Mouse (Mus musculus): ENCODE data around the gene Cacna1b. TPM values are rescaled to one million over a fixed set of nuclear protein-coding genes. Genes with fewer than 3 reads are reported as not detected.

Gene Cacna1b
- polyA plus RNA-seq, 1 experiment = 0.06 TPM

GRCm38 (mm10) chr2:24678538-24678937 lies 84.4 kb downstream of the Cacna1b start:
- Histone ChIP-seq H3K4me2 (ENCODE audit: low read depth) (no peak overlapping the region), H3K36me3 (ENCODE audit: control insufficient read depth, insufficient read depth) (no peaks in the 10 kb centered on the region), H3K27me3 (ENCODE audit: control insufficient read depth, insufficient read depth, insufficient read length) (peaks cover 9% of the 10 kb centered on the region), H3ac (ENCODE audit: control insufficient read depth, insufficient read length) (no peak overlapping the region), H3K79me2 (ENCODE audit: control insufficient read depth, insufficient read depth) (no peaks in the 10 kb centered on the region), H3K4me3 (no peak overlapping the region)
- TF ChIP-seq POLR2AphosphoS2 (IDR thresholded peaks at IDR 0.05; ENCODE audit: insufficient read length, low read depth) (no peak), E2F4 (IDR thresholded peaks at IDR 0.05; ENCODE audit: insufficient read depth) (no peak), REST (IDR thresholded peaks at IDR 0.05; ENCODE audit: insufficient read depth, insufficient read length) (no peak), MAX (IDR thresholded peaks at IDR 0.05; ENCODE audit: low read depth) (no peak), USF1 (IDR thresholded peaks at IDR 0.05; ENCODE audit: low read depth) (no peak), SRF (IDR thresholded peaks at IDR 0.05; ENCODE audit: control insufficient read depth, insufficient read length, low read depth) (no peak), TCF12 (IDR thresholded peaks at IDR 0.05; ENCODE audit: insufficient read depth, poor library complexity, severe bottlenecking) (no peak), CEBPB (IDR thresholded peaks at IDR 0.05; ENCODE audit: insufficient read depth, poor library complexity, severe bottlenecking) (no peak), POLR2A (IDR thresholded peaks at IDR 0.05; ENCODE audit: insufficient read length, low read depth) (no peak), MYOG (IDR thresholded peaks at IDR 0.05; ENCODE audit: control insufficient read depth in 1 of 3, insufficient read depth in 1 of 3, insufficient read length in 2 of 3, low read depth in 2 of 3) (no peak), TCF3 (IDR thresholded peaks at IDR 0.05; ENCODE audit: insufficient read length, low read depth) (no peak), MYOD1 (IDR thresholded peaks at IDR 0.05; ENCODE audit: control insufficient read depth in 1 of 3, insufficient read length in 2 of 3, low read depth in 2 of 3) (no peak)

GRCm38 (mm10) chr2:24678110-24678509 lies 84.8 kb downstream of the Cacna1b start:
- no peak for TF ChIP-seq REST (IDR thresholded peaks at IDR 0.05; ENCODE audit: insufficient read depth, insufficient read length)
- no peak for TF ChIP-seq TCF3 (IDR thresholded peaks at IDR 0.05; ENCODE audit: insufficient read length, low read depth)
- TF ChIP-seq USF1 (IDR thresholded peaks at IDR 0.05; ENCODE audit: low read depth) = no peak
- TF ChIP-seq POLR2A (IDR thresholded peaks at IDR 0.05; ENCODE audit: insufficient read length, low read depth) = no peak
- TF ChIP-seq MYOG (IDR thresholded peaks at IDR 0.05; ENCODE audit: control insufficient read depth in 1 of 3, insufficient read depth in 1 of 3, insufficient read length in 2 of 3, low read depth in 2 of 3) = no peak
- TF ChIP-seq TCF12 (IDR thresholded peaks at IDR 0.05; ENCODE audit: insufficient read depth, poor library complexity, severe bottlenecking) = no peak
- no peak for TF ChIP-seq MYOD1 (IDR thresholded peaks at IDR 0.05; ENCODE audit: control insufficient read depth in 1 of 3, insufficient read length in 2 of 3, low read depth in 2 of 3)
- Histone ChIP-seq H3K27me3 (ENCODE audit: control insufficient read depth, insufficient read depth, insufficient read length) (peaks cover 9% of the 10 kb centered on the region), H3K4me2 (ENCODE audit: low read depth) (no peak overlapping the region), H3ac (ENCODE audit: control insufficient read depth, insufficient read length) (no peak overlapping the region), H3K4me3 (no peak overlapping the region), H3K79me2 (ENCODE audit: control insufficient read depth, insufficient read depth) (no peaks in the 10 kb centered on the region), H3K36me3 (ENCODE audit: control insufficient read depth, insufficient read depth) (no peaks in the 10 kb centered on the region)

GRCm38 (mm10) chr2:24677629-24678028 lies 85.3 kb downstream of the Cacna1b start:
- H3K27me3 ChIP-seq (ENCODE audit: control insufficient read depth, insufficient read depth, insufficient read length) = peaks cover 9% of the 10 kb centered on the region
- H3K4me3 ChIP-seq = no peak overlapping the region
- no peak overlapping the region for H3K4me2 ChIP-seq (ENCODE audit: low read depth)
- no peaks in the 10 kb centered on the region for H3K36me3 ChIP-seq (ENCODE audit: control insufficient read depth, insufficient read depth)
- TF ChIP-seq CEBPB (IDR thresholded peaks at IDR 0.05; ENCODE audit: insufficient read depth, poor library complexity, severe bottlenecking) (no peak), MYOG (IDR thresholded peaks at IDR 0.05; ENCODE audit: control insufficient read depth in 1 of 3, insufficient read depth in 1 of 3, insufficient read length in 2 of 3, low read depth in 2 of 3) (no peak), TCF3 (IDR thresholded peaks at IDR 0.05; ENCODE audit: insufficient read length, low read depth) (no peak), MYOD1 (IDR thresholded peaks at IDR 0.05; ENCODE audit: control insufficient read depth in 1 of 3, insufficient read length in 2 of 3, low read depth in 2 of 3) (no peak), TCF12 (IDR thresholded peaks at IDR 0.05; ENCODE audit: insufficient read depth, poor library complexity, severe bottlenecking) (no peak), USF1 (IDR thresholded peaks at IDR 0.05; ENCODE audit: low read depth) (no peak), SRF (IDR thresholded peaks at IDR 0.05; ENCODE audit: control insufficient read depth, insufficient read length, low read depth) (no peak), E2F4 (IDR thresholded peaks at IDR 0.05; ENCODE audit: insufficient read depth) (no peak), REST (IDR thresholded peaks at IDR 0.05; ENCODE audit: insufficient read depth, insufficient read length) (no peak), MAX (IDR thresholded peaks at IDR 0.05; ENCODE audit: low read depth) (no peak), POLR2A (IDR thresholded peaks at IDR 0.05; ENCODE audit: insufficient read length, low read depth) (no peak), POLR2AphosphoS2 (IDR thresholded peaks at IDR 0.05; ENCODE audit: insufficient read length, low read depth) (no peak)
- no peak overlapping the region for H3ac ChIP-seq (ENCODE audit: control insufficient read depth, insufficient read length)
- H3K79me2 ChIP-seq (ENCODE audit: control insufficient read depth, insufficient read depth) = no peaks in the 10 kb centered on the region

GRCm38 (mm10) chr2:24674432-24675006 lies 88.4 kb downstream of the Cacna1b start:
- H3K79me2 ChIP-seq (ENCODE audit: control insufficient read depth, insufficient read depth) = no peaks in the 10 kb centered on the region
- no peak overlapping the region for H3K4me2 ChIP-seq (ENCODE audit: low read depth)
- no peak overlapping the region for H3K4me3 ChIP-seq
- TF ChIP-seq CEBPB (IDR thresholded peaks at IDR 0.05; ENCODE audit: insufficient read depth, poor library complexity, severe bottlenecking) (no peak), MYOG (IDR thresholded peaks at IDR 0.05; ENCODE audit: control insufficient read depth in 1 of 3, insufficient read depth in 1 of 3, insufficient read length in 2 of 3, low read depth in 2 of 3) (no peak), POLR2AphosphoS2 (IDR thresholded peaks at IDR 0.05; ENCODE audit: insufficient read length, low read depth) (no peak), TCF12 (IDR thresholded peaks at IDR 0.05; ENCODE audit: insufficient read depth, poor library complexity, severe bottlenecking) (no peak), USF1 (IDR thresholded peaks at IDR 0.05; ENCODE audit: low read depth) (no peak), SRF (IDR thresholded peaks at IDR 0.05; ENCODE audit: control insufficient read depth, insufficient read length, low read depth) (no peak), MYOD1 (IDR thresholded peaks at IDR 0.05; ENCODE audit: control insufficient read depth in 1 of 3, insufficient read length in 2 of 3, low read depth in 2 of 3) (no peak), TCF3 (IDR thresholded peaks at IDR 0.05; ENCODE audit: insufficient read length, low read depth) (no peak), POLR2A (IDR thresholded peaks at IDR 0.05; ENCODE audit: insufficient read length, low read depth) (no peak), REST (IDR thresholded peaks at IDR 0.05; ENCODE audit: insufficient read depth, insufficient read length) (no peak), MAX (IDR thresholded peaks at IDR 0.05; ENCODE audit: low read depth) (no peak), E2F4 (IDR thresholded peaks at IDR 0.05; ENCODE audit: insufficient read depth) (no peak)
- peaks cover 9% of the 10 kb centered on the region for H3K27me3 ChIP-seq (ENCODE audit: control insufficient read depth, insufficient read depth, insufficient read length)
- no peak overlapping the region for H3ac ChIP-seq (ENCODE audit: control insufficient read depth, insufficient read length)
- H3K36me3 ChIP-seq (ENCODE audit: control insufficient read depth, insufficient read depth) = no peaks in the 10 kb centered on the region
